Mouse (Mus musculus) hindbrain, embryonic 15.5 days (tissue): Measurements from ENCODE around the gene Herc3. TPM values are rescaled to one million over a fixed set of nuclear protein-coding genes. Genes with fewer than 3 reads are reported as not detected.

Experiments used
- ATAC-seq: fragments of 200-750 bp; cut with Nextera tagmentation; 2 replicates; pipeline ENCODE4 v1.8.0; 2017; ENCODE audit warnings: low read depth, moderate number of reproducible peaks, moderate TSS enrichment; ENCODE audit not compliant: low FRiP score
- H3K27ac ChIP-seq: fragments of 300-500 bp; sonication (generic); replicated peaks from 2 replicates; pipeline ENCODE4 v1.5.1; 2015; ENCODE audit warnings: mild to moderate bottlenecking, inconsistent platforms
- H3K27me3 ChIP-seq: fragments of 300-500 bp; sonication (generic); 2 replicates; pipeline ENCODE4 v1.6.1; 2015; ENCODE audit warnings: control low read depth, inconsistent platforms
- H3K36me3 ChIP-seq: fragments of 300-500 bp; sonication (generic); 2 replicates; pipeline ENCODE4 v1.6.1; 2015; ENCODE audit warnings: control low read depth, inconsistent platforms
- H3K4me1 ChIP-seq: fragments of 300-500 bp; sonication (generic); replicated peaks from 2 replicates; pipeline ENCODE4 v1.6.1; 2015; ENCODE audit warnings: control low read depth, inconsistent platforms
- H3K4me2 ChIP-seq: fragments of 300-500 bp; sonication (generic); 2 replicates; pipeline ENCODE4 v1.6.1; 2015; ENCODE audit warnings: moderate library complexity, mild to moderate bottlenecking, inconsistent platforms
- H3K4me3 ChIP-seq: fragments of 300-500 bp; sonication (generic); 2 replicates; pipeline ENCODE4 v1.5.1; 2015; ENCODE audit warnings: mild to moderate bottlenecking, inconsistent platforms
- H3K9ac ChIP-seq: fragments of 300-500 bp; sonication (generic); 2 replicates; pipeline ENCODE4 v1.6.1; 2015; ENCODE audit warnings: inconsistent platforms
- H3K9me3 ChIP-seq: fragments of 300-500 bp; sonication (generic); 2 replicates; pipeline ENCODE4 v1.6.1; 2016; ENCODE audit warnings: control low read depth, inconsistent platforms
- WGBS: fragments of 180-500 bp; shearing (Covaris S2); methylation state at CpG from one replicate; pipeline ENCODE4 v1.1.7; 2015; 5-methylcytosine and 5-hydroxymethylcytosine counted together
- polyA plus RNA-seq: library from polyadenylated mRNA; unstranded; fragments of >200 nt; fragmentation: Nextera tagmentation; extraction: Ambion mirVana; gene quantifications from 2 replicates; pipeline ENCODE4 v1.2.1, GENCODE M21; 2015

Gene Herc3
- polyA plus RNA-seq, 1 experiment from 2014 or later, result 36.5 TPM

GRCm38 (mm10) chr6:58900536-58900935 lies 69.3 kb downstream of the Herc3 start:
- H3K4me2 ChIP-seq, result no peak overlapping the region
- peaks cover 11% of the 10 kb centered on the region for H3K36me3 ChIP-seq
- H3K27me3 ChIP-seq, result no peaks in the 10 kb centered on the region
- no peak overlapping the region for H3K4me3 ChIP-seq
- no peaks in the 10 kb centered on the region for H3K9me3 ChIP-seq
- peaks cover 8% of the 10 kb centered on the region; the same call in 1 of the 2 replicates for H3K4me1 ChIP-seq
- no peak overlapping the region for H3K27ac ChIP-seq
- 94% methylated on average over 7 of the region's 7 CpGs for WGBS
- H3K9ac ChIP-seq, result no peak overlapping the region
- ATAC-seq, result no peak

- Histone ChIP-seq H3K9ac (no peak overlapping the region), H3K4me3 (0 out of 2 replicates have a peak overlapping the region, but pooled peaks have one; percentile 5), H3K27ac (peak overlapping the region; percentile 68), H3K36me3 (peaks cover 13% of the 10 kb centered on the region), H3K4me1 (peaks cover 8% of the 10 kb centered on the region; the same call in 1 of the 2 replicates), H3K9me3 (peaks cover 2% of the 10 kb centered on the region; the same call in 1 of the 2 replicates), H3K27me3 (no peaks in the 10 kb centered on the region), H3K4me2 (peak overlapping the region; percentile 43)
- 11% methylated on average over 8 of the region's 8 CpGs for WGBS
- peak; percentile 89 for ATAC-seq
Measured at GRCm38 (mm10) chr6:58903171-58903570, 71.9 kb downstream of the Herc3 start.

- Histone ChIP-seq H3K9me3 (peaks cover 2% of the 10 kb centered on the region; the same call in 1 of the 2 replicates), H3K9ac (no peak overlapping the region), H3K4me2 (no peak overlapping the region), H3K4me1 (peaks cover 8% of the 10 kb centered on the region; the same call in 1 of the 2 replicates), H3K27me3 (no peaks in the 10 kb centered on the region), H3K27ac (no peak overlapping the region), H3K36me3 (peaks cover 13% of the 10 kb centered on the region), H3K4me3 (no peak overlapping the region)
- no peak for ATAC-seq
- WGBS, result 56% methylated on average over 3 of the region's 3 CpGs
Measured at GRCm38 (mm10) chr6:58904551-58904950, 73.3 kb downstream of the Herc3 start.

GRCm38 (mm10) chr6:58906852-58907261 lies 75.6 kb downstream of the Herc3 start, which contains the start of gene Nap1l5:
Nap1l5 (minus strand) TSS chr6:58907076.
- H3K36me3 ChIP-seq, result peaks cover 13% of the 10 kb centered on the region
- H3K4me3 ChIP-seq, result peak within 1 kb of the TSS; percentile 54
- no peaks in the 10 kb centered on the region for H3K27me3 ChIP-seq
- H3K9ac ChIP-seq, result peak within 1 kb of the TSS; percentile 64
- peak; percentile 96 for ATAC-seq
- H3K4me1 ChIP-seq, result peaks cover 8% of the 10 kb centered on the region; the same call in 1 of the 2 replicates
- peaks cover 2% of the 10 kb centered on the region; the same call in 1 of the 2 replicates for H3K9me3 ChIP-seq
- H3K27ac ChIP-seq, result peak within 1 kb of the TSS; percentile 85
- H3K4me2 ChIP-seq, result peak within 1 kb of the TSS; percentile 61
- WGBS, result 47% methylated on average over 34 of the region's 34 CpGs

GRCm38 (mm10) chr6:58907336-58907735 lies 76.1 kb downstream of the Herc3 start:
- Histone ChIP-seq H3K9ac (no peak overlapping the region), H3K27me3 (no peaks in the 10 kb centered on the region), H3K4me1 (peaks cover 8% of the 10 kb centered on the region; the same call in 1 of the 2 replicates), H3K4me3 (peak overlapping the region; percentile 54), H3K36me3 (peaks cover 13% of the 10 kb centered on the region), H3K9me3 (peaks cover 2% of the 10 kb centered on the region; the same call in 1 of the 2 replicates), H3K27ac (peak overlapping the region; percentile 85), H3K4me2 (peak overlapping the region; percentile 61)
- ATAC-seq, result peak; percentile 0; the same call in 1 of the 2 replicates
- WGBS, result 71% methylated on average over 8 of the region's 8 CpGs

GRCm38 (mm10) chr6:58907791-58908190 lies 76.5 kb downstream of the Herc3 start:
- Histone ChIP-seq H3K9ac (no peak overlapping the region), H3K27ac (peak overlapping the region; percentile 85), H3K4me3 (0 out of 2 replicates have a peak overlapping the region, but pooled peaks have one; percentile 54), H3K36me3 (peaks cover 13% of the 10 kb centered on the region), H3K27me3 (no peaks in the 10 kb centered on the region), H3K4me2 (peak overlapping the region; percentile 61), H3K9me3 (peaks cover 2% of the 10 kb centered on the region; the same call in 1 of the 2 replicates), H3K4me1 (peaks cover 8% of the 10 kb centered on the region; the same call in 1 of the 2 replicates)
- ATAC-seq, result no peak
- 64% methylated on average over 2 of the region's 2 CpGs for WGBS

- Histone ChIP-seq H3K4me1 (no peaks in the 10 kb centered on the region), H3K9ac (no peak overlapping the region), H3K9me3 (no peaks in the 10 kb centered on the region), H3K4me2 (no peak overlapping the region), H3K27me3 (no peaks in the 10 kb centered on the region), H3K27ac (no peak overlapping the region), H3K4me3 (no peak overlapping the region), H3K36me3 (peaks cover 16% of the 10 kb centered on the region)
- ATAC-seq, result no peak
- 71% methylated on average over 5 of the region's 5 CpGs for WGBS
Measured at GRCm38 (mm10) chr6:58912842-58913241, 81.6 kb downstream of the Herc3 start.

- H3K27ac ChIP-seq, result no peak overlapping the region
- WGBS, result 83% methylated on average over 3 of the region's 3 CpGs
Measured at GRCm38 (mm10) chr6:58913551-58913950, 82.3 kb downstream of the Herc3 start.

GRCm38 (mm10) chr6:58913971-58914370 lies 82.7 kb downstream of the Herc3 start:
- H3K9me3 ChIP-seq, result no peaks in the 10 kb centered on the region
- ATAC-seq, result no peak
- H3K27me3 ChIP-seq, result no peaks in the 10 kb centered on the region
- no peaks in the 10 kb centered on the region for H3K4me1 ChIP-seq
- no peak overlapping the region for H3K9ac ChIP-seq
- H3K36me3 ChIP-seq, result peaks cover 23% of the 10 kb centered on the region
- WGBS, result 77% methylated on average over 5 of the region's 5 CpGs
- no peak overlapping the region for H3K4me2 ChIP-seq
- no peak overlapping the region for H3K27ac ChIP-seq
- no peak overlapping the region for H3K4me3 ChIP-seq

More at GRCm38 (mm10) chr6:58913551-58913950, 82.3 kb downstream of the Herc3 start:
- no peaks in the 10 kb centered on the region for H3K4me1 ChIP-seq
- no peak for ATAC-seq
- H3K9me3 ChIP-seq, result no peaks in the 10 kb centered on the region
- peaks cover 19% of the 10 kb centered on the region for H3K36me3 ChIP-seq
- H3K4me3 ChIP-seq, result no peak overlapping the region
- no peaks in the 10 kb centered on the region for H3K27me3 ChIP-seq
- no peak overlapping the region for H3K9ac ChIP-seq
- no peak overlapping the region for H3K4me2 ChIP-seq

GRCm38 (mm10) chr6:58916498-58916897 lies 85.2 kb downstream of the Herc3 start:
- H3K27me3 ChIP-seq, result no peaks in the 10 kb centered on the region
- no peaks in the 10 kb centered on the region for H3K4me1 ChIP-seq
- H3K36me3 ChIP-seq, result peaks cover 27% of the 10 kb centered on the region
- H3K4me2 ChIP-seq, result no peak overlapping the region
- H3K27ac ChIP-seq, result no peak overlapping the region
- no peak for ATAC-seq
- WGBS, result 92% methylated on average over 5 of the region's 5 CpGs
- no peak overlapping the region for H3K4me3 ChIP-seq
- no peaks in the 10 kb centered on the region for H3K9me3 ChIP-seq
- H3K9ac ChIP-seq, result no peak overlapping the region

- Histone ChIP-seq H3K4me2 (no peak overlapping the region), H3K4me1 (no peaks in the 10 kb centered on the region), H3K27ac (no peak overlapping the region), H3K4me3 (no peak overlapping the region), H3K9me3 (no peaks in the 10 kb centered on the region), H3K9ac (no peak overlapping the region), H3K36me3 (peaks cover 27% of the 10 kb centered on the region), H3K27me3 (no peaks in the 10 kb centered on the region)
- no peak for ATAC-seq
- WGBS, result 82% methylated on average over 6 of the region's 6 CpGs
Measured at GRCm38 (mm10) chr6:58920735-58921134, 89.5 kb downstream of the Herc3 start.

GRCm38 (mm10) chr6:58921623-58922022 lies 90.4 kb downstream of the Herc3 start:
- no peak overlapping the region for H3K4me2 ChIP-seq
- no peaks in the 10 kb centered on the region for H3K27me3 ChIP-seq
- no peaks in the 10 kb centered on the region for H3K4me1 ChIP-seq
- peaks cover 21% of the 10 kb centered on the region for H3K36me3 ChIP-seq
- 50% methylated on average over 3 of the region's 3 CpGs for WGBS
- no peak overlapping the region for H3K9ac ChIP-seq
- ATAC-seq, result no peak
- H3K9me3 ChIP-seq, result no peaks in the 10 kb centered on the region
- no peak overlapping the region for H3K4me3 ChIP-seq
- H3K27ac ChIP-seq, result no peak overlapping the region
